Mouse (Mus musculus): Measurements from ENCODE around the gene Gpt2. TPM values are rescaled to one million over a fixed set of nuclear protein-coding genes. Genes with fewer than 3 reads are reported as not detected.

Gene Gpt2
- polyA plus RNA-seq, 1 experiment = 6.1 TPM

- H3K4me3 ChIP-seq (ENCODE audit: insufficient read depth, low read length) = no peak overlapping the region
- TF ChIP-seq POLR2A (IDR thresholded peaks at IDR 0.05; ENCODE audit: borderline replicate concordance, low read depth, low read length) (no peak), CTCF (IDR thresholded peaks at IDR 0.05; ENCODE audit: low read depth, low read length) (no peak)
- H3K4me1 ChIP-seq (ENCODE audit: control insufficient read depth, insufficient read depth, low read length) = peaks cover 17% of the 10 kb centered on the region
- no peak overlapping the region for H3K27ac ChIP-seq (ENCODE audit: insufficient read depth, low read depth, low read length)
Measured at GRCm38 (mm10) chr8:85517336-85517735, 25.0 kb downstream of the Gpt2 start.

- H3K27ac ChIP-seq (ENCODE audit: insufficient read depth, low read depth, low read length) = no peak overlapping the region
- TF ChIP-seq POLR2A (IDR thresholded peaks at IDR 0.05; ENCODE audit: borderline replicate concordance, low read depth, low read length) = no peak
- no peak for TF ChIP-seq CTCF (IDR thresholded peaks at IDR 0.05; ENCODE audit: low read depth, low read length)
- no peak overlapping the region for H3K4me3 ChIP-seq (ENCODE audit: insufficient read depth, low read length)
- H3K4me1 ChIP-seq (ENCODE audit: control insufficient read depth, insufficient read depth, low read length) = peaks cover 20% of the 10 kb centered on the region
Measured at GRCm38 (mm10) chr8:85517956-85518355, 25.6 kb downstream of the Gpt2 start.

- TF ChIP-seq CTCF (IDR thresholded peaks at IDR 0.05; ENCODE audit: low read depth, low read length) (no peak), POLR2A (IDR thresholded peaks at IDR 0.05; ENCODE audit: borderline replicate concordance, low read depth, low read length) (no peak)
- Histone ChIP-seq H3K4me1 (ENCODE audit: control insufficient read depth, insufficient read depth, low read length) (peaks cover 25% of the 10 kb centered on the region), H3K4me3 (ENCODE audit: insufficient read depth, low read length) (no peak overlapping the region), H3K27ac (ENCODE audit: insufficient read depth, low read depth, low read length) (no peak overlapping the region)
Measured at GRCm38 (mm10) chr8:85520586-85520985, 28.2 kb downstream of the Gpt2 start.

- Histone ChIP-seq H3K4me3 (ENCODE audit: insufficient read depth, low read length) (no peak overlapping the region), H3K27ac (ENCODE audit: insufficient read depth, low read depth, low read length) (no peak overlapping the region), H3K4me1 (ENCODE audit: control insufficient read depth, insufficient read depth, low read length) (peaks cover 25% of the 10 kb centered on the region)
- TF ChIP-seq POLR2A (IDR thresholded peaks at IDR 0.05; ENCODE audit: borderline replicate concordance, low read depth, low read length) = no peak
- no peak for TF ChIP-seq CTCF (IDR thresholded peaks at IDR 0.05; ENCODE audit: low read depth, low read length)
Measured at GRCm38 (mm10) chr8:85521332-85521731, 29.0 kb downstream of the Gpt2 start.

- no peak overlapping the region for H3K4me3 ChIP-seq (ENCODE audit: insufficient read depth, low read length)
- no peak for TF ChIP-seq CTCF (IDR thresholded peaks at IDR 0.05; ENCODE audit: low read depth, low read length)
- TF ChIP-seq POLR2A (IDR thresholded peaks at IDR 0.05; ENCODE audit: borderline replicate concordance, low read depth, low read length) = no peak
- H3K4me1 ChIP-seq (ENCODE audit: control insufficient read depth, insufficient read depth, low read length) = peaks cover 25% of the 10 kb centered on the region
- no peak overlapping the region for H3K27ac ChIP-seq (ENCODE audit: insufficient read depth, low read depth, low read length)
Measured at GRCm38 (mm10) chr8:85524086-85524485, 31.7 kb downstream of the Gpt2 start.

GRCm38 (mm10) chr8:85526105-85526504, 33.7 kb downstream of the Gpt2 start:
- Histone ChIP-seq H3K27ac (ENCODE audit: insufficient read depth, low read depth, low read length) (no peak overlapping the region), H3K4me3 (ENCODE audit: insufficient read depth, low read length) (no peak overlapping the region), H3K4me1 (ENCODE audit: control insufficient read depth, insufficient read depth, low read length) (peaks cover 31% of the 10 kb centered on the region)
- no peak for TF ChIP-seq POLR2A (IDR thresholded peaks at IDR 0.05; ENCODE audit: borderline replicate concordance, low read depth, low read length)
- peak; percentile 71 for TF ChIP-seq CTCF (IDR thresholded peaks at IDR 0.05; ENCODE audit: low read depth, low read length)

- H3K27ac ChIP-seq (ENCODE audit: insufficient read depth, low read depth, low read length) = no peak overlapping the region
- H3K4me3 ChIP-seq (ENCODE audit: insufficient read depth, low read length) = no peak overlapping the region
- TF ChIP-seq CTCF (IDR thresholded peaks at IDR 0.05; ENCODE audit: low read depth, low read length) (no peak), POLR2A (IDR thresholded peaks at IDR 0.05; ENCODE audit: borderline replicate concordance, low read depth, low read length) (no peak)
- peaks cover 36% of the 10 kb centered on the region for H3K4me1 ChIP-seq (ENCODE audit: control insufficient read depth, insufficient read depth, low read length)
Measured at GRCm38 (mm10) chr8:85528959-85529358, 36.6 kb downstream of the Gpt2 start.

- Histone ChIP-seq H3K4me1 (ENCODE audit: control insufficient read depth, insufficient read depth, low read length) (peaks cover 36% of the 10 kb centered on the region), H3K27ac (ENCODE audit: insufficient read depth, low read depth, low read length) (no peak overlapping the region), H3K4me3 (ENCODE audit: insufficient read depth, low read length) (no peak overlapping the region)
- TF ChIP-seq CTCF (IDR thresholded peaks at IDR 0.05; ENCODE audit: low read depth, low read length) (no peak), POLR2A (IDR thresholded peaks at IDR 0.05; ENCODE audit: borderline replicate concordance, low read depth, low read length) (no peak)
Measured at GRCm38 (mm10) chr8:85530717-85531116, 38.3 kb downstream of the Gpt2 start.

- no peak overlapping the region; the same call in 1 of the 2 replicates for H3K27ac ChIP-seq (ENCODE audit: insufficient read depth, low read depth, low read length)
- H3K4me3 ChIP-seq (ENCODE audit: insufficient read depth, low read length) = no peak overlapping the region
- TF ChIP-seq CTCF (IDR thresholded peaks at IDR 0.05; ENCODE audit: low read depth, low read length) = no peak
- TF ChIP-seq POLR2A (IDR thresholded peaks at IDR 0.05; ENCODE audit: borderline replicate concordance, low read depth, low read length) = no peak
- H3K4me1 ChIP-seq (ENCODE audit: control insufficient read depth, insufficient read depth, low read length) = peaks cover 36% of the 10 kb centered on the region
Measured at GRCm38 (mm10) chr8:85531471-85531870, 39.1 kb downstream of the Gpt2 start.

- H3K27ac ChIP-seq (ENCODE audit: insufficient read depth, low read depth, low read length) = no peak overlapping the region
- peaks cover 40% of the 10 kb centered on the region for H3K4me1 ChIP-seq (ENCODE audit: control insufficient read depth, insufficient read depth, low read length)
- TF ChIP-seq POLR2A (IDR thresholded peaks at IDR 0.05; ENCODE audit: borderline replicate concordance, low read depth, low read length) (no peak), CTCF (IDR thresholded peaks at IDR 0.05; ENCODE audit: low read depth, low read length) (no peak)
- no peak overlapping the region for H3K4me3 ChIP-seq (ENCODE audit: insufficient read depth, low read length)
Measured at GRCm38 (mm10) chr8:85532843-85533242, 40.5 kb downstream of the Gpt2 start.

GRCm38 (mm10) chr8:85533434-85533833, 41.1 kb downstream of the Gpt2 start:
- Histone ChIP-seq H3K27ac (ENCODE audit: insufficient read depth, low read depth, low read length) (no peak overlapping the region), H3K4me3 (ENCODE audit: insufficient read depth, low read length) (no peak overlapping the region), H3K4me1 (ENCODE audit: control insufficient read depth, insufficient read depth, low read length) (peaks cover 42% of the 10 kb centered on the region)
- TF ChIP-seq POLR2A (IDR thresholded peaks at IDR 0.05; ENCODE audit: borderline replicate concordance, low read depth, low read length) (no peak), CTCF (IDR thresholded peaks at IDR 0.05; ENCODE audit: low read depth, low read length) (no peak)

Data from bone marrow macrophage, adult 2 months (primary cell).